15 mouse cellular contexts compared by ENCODE assay signal in the genomic region with DNA sequence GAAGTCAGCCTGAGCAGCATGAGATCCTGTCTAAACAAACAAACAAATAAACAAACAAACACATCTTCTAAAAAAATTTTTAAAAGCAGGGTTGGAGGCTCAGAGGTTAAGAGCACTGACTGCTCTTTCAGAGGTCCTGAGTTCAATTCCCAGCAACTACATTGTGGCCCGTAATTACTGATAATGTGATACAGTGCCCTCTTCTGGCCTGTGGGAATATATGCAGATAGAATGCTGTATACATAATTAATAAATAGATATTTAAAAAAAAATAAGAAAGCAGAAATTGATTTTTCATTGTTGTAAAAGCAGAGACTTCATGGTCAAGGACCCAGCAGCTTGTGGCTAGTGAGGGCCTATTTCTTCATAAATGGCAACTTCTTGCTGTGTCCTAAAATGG.
"Had no signal": no experiment of that assay in that cellular context is flagged by ENCODE, and none has a peak within 500 bp of the region (broad histone marks: within the 10 kb centered on the region; RNA-seq: fewer than 3 reads in every experiment).

No protein-coding gene starts in this region.

- ATAC-seq: liver, embryonic 12.5 days had no signal

- H3K27me3 ChIP-seq: neural tube, embryonic 12.5 days had no signal

- H3K4me2 ChIP-seq: kidney, embryonic 15.5 days; limb, embryonic 15.5 days; liver, embryonic 12.5 days; lung, embryonic 15.5 days; midbrain, embryonic 12.5 days; neural tube, embryonic 12.5 days had no signal

- DNase-seq: kidney, adult 2 months; kidney, postnatal 25 days; lung, postnatal 14 days; right cerebral cortex, postnatal 4 days; spleen, adult 18-20 months; thymus, adult 2 months; thymus, postnatal 25 days had no signal

- H3K4me1 ChIP-seq: limb, embryonic 15.5 days; liver, embryonic 12.5 days; lung, embryonic 15.5 days; megakaryocyte, embryonic 14.5 days; midbrain, embryonic 12.5 days; neural tube, embryonic 12.5 days had no signal

- H3K9me3 ChIP-seq: kidney, embryonic 15.5 days; limb, embryonic 15.5 days; liver, embryonic 12.5 days; lung, embryonic 15.5 days; megakaryocyte, embryonic 14.5 days; midbrain, embryonic 12.5 days; neural tube, embryonic 12.5 days had no signal

- H3K4me3 ChIP-seq: kidney, embryonic 15.5 days; limb, embryonic 15.5 days; liver, embryonic 12.5 days; lung, embryonic 15.5 days; megakaryocyte, embryonic 14.5 days; midbrain, embryonic 12.5 days; neural tube, embryonic 12.5 days had no signal

- H3K9ac ChIP-seq: kidney, embryonic 15.5 days; limb, embryonic 15.5 days; liver, embryonic 12.5 days; lung, embryonic 15.5 days; midbrain, embryonic 12.5 days; neural tube, embryonic 12.5 days had no signal

- H3K36me3 ChIP-seq: kidney, embryonic 15.5 days; limb, embryonic 15.5 days; liver, embryonic 12.5 days; lung, embryonic 15.5 days; midbrain, embryonic 12.5 days; neural tube, embryonic 12.5 days had no signal

- H3K27ac ChIP-seq: kidney, embryonic 15.5 days; limb, embryonic 15.5 days; liver, embryonic 12.5 days; lung, embryonic 15.5 days; macrophage; midbrain, embryonic 12.5 days; neural tube, embryonic 12.5 days had no signal
